Mouse (Mus musculus) MEL-GATA-1-ER (cell line): ENCODE measurements at regions not wholly inside any gene's neighbourhood (a gene's known extent, or its start where the extent isn't known, plus 50 kb on each side); places are given as distances from the start of the nearest gene placed in this dataset.

Experiments
- DNase-seq: peaks from one replicate; pipeline ENCODE4 v3.0.0-alpha.2; 2012; ENCODE audit warnings: low read depth; ENCODE audit errors: extremely low read depth

GRCm38 (mm10) chr8:26507611-26508070 is 388.3 kb downstream of the Gm45692 start:
- no peak for DNase-seq

GRCm38 (mm10) chr8:26509254-26509653 is 389.9 kb downstream of the Gm45692 start:
- DNase-seq = no peak

GRCm38 (mm10) chr8:26513001-26513400 is 393.7 kb downstream of the Gm45692 start:
- no peak for DNase-seq

DNA sequence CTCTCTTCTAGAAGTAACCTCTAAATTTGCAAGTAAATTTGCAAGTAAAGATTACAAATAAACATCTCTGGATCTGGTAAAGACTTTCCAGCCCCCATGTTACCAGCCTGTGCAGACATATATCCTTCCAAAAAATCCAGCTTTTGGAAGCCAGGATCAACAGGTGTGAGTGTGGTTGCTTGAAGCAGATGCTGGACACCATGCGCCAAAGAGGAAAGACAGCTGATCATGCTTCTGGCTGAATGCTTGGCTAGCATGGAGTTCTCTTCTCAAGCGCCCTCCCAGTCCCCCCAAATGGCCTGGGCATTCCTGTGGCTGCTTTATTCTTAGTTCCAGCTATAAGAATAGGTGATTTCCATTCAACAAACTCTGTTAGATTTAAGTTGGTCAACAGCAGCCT is 404.9 kb downstream of the Gm45692 start:
- no peak for DNase-seq

DNA sequence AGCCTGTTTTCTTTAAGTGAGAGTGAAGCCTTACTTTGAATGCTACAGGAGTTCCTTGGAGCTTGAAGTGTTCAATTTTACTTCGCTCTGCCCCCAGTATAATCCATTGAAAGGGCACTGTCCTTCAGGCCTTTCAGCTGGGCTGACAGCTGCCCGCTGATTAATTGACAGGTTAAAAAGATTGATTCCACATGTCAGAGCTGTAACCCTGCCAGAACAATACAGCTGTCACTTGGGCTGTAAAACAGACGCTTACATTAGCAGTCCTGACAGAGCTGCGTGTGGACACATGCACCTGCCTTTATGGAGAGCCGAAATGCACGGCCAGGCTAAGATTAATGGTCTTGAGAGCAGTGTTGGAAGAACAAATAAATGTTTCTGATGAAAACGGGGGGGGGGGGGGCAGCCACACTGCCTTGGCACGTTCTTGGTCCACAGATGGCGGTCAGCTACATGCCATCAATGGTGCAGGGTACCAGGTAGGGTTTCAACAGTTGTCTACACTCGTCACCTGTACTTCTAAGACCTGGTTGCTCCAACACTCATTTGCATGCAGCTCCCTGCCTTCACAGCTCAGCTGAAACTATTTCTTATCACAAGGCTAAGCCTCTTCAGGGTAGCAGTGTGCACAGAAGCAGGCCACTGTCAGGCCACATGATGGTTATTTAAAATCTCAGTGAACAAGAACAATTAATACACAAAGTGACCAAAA is 407.3 kb downstream of the Gm45692 start:
- no peak for DNase-seq

- DNase-seq = no peak
Measured at GRCm38 (mm10) chr8:26527186-26527580, 407.8 kb downstream of the Gm45692 start.

DNA sequence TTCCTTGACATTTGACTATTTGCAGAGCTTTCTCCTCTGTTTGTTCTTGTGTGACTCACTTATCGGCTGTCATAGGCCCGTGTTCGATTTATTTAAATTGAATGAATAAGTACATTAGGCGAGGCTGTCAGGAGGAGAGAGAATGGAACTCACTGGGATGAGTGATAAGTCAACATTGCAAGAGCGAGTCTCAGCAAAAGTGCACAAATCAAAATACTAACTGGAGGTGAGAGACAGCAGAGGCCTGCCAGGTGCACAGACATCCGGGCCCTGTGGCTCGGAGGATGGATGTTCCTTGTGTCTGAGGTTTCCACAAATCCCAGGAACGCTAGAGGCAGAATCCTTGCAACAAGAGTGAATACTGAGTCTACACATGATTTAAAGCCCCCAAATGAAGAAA is 410.6 kb downstream of the Gm45692 start:
- DNase-seq = no peak

DNA sequence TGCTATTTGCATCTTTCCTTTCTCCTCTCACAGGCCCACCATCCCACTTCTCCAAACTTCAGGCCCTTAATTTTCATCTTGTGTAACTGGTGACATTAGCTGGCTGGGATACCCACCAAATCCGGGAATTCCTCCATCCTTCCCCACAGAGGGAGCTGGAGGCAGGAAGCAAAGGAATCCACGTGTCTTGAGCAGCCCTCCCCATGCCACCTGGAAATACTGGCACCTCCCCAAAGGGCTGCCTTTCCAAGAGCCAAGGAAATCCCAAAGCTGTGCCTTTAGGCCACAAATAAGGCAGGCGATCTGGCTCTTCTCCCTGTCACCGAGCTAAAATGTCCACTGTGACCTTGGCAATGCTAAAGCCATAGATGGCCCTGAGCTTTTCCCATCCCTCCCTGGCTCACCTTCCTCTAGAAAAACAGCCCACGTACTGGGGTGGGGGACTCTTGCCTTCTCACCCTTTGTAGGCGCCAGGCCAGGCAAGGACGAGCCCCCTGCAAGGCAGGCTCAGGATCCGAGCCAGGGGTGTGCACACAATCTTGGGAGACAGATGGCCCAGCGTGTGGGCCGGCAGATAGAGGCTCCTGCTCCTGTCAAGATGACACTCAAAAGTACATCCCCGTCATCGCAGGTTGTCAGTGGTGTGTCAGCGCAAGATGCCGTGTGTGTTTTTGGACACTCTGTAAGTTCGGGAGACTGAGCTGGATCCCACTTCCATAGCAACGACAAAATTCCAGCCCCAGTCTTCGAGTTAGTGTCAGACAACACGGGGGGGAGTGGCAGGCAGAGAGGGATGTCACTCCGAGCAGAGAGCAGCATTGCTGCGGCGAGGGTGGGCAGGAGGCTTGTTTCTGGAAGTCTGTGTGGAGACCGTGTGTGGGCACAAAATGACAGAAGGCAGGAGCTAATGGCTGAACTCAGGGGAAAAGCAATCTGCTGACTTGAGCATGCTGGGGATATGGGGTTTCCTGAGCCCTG is 414.4 kb downstream of the Gm45692 start:
- DNase-seq = no peak

DNA sequence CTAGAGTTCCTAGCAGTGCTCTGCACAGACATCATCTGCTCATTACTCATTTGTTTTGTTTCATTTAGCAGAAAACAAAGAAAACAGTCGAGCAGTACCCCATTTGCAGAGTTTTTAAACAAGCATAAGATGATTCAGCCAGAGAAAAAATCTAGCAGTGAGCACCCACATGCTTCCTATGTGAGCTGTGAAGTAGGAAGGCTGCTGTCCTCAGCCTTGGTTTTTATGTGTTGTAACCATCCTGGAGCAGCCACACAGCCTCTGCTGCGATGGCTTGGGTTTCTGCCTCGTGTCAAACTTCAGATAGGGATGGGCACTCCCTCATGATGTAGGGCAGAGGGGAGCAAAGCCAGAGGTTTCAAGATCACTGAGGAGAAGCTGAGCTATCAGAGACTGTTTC is 416.5 kb downstream of the Gm45692 start:
- no peak for DNase-seq

- no peak for DNase-seq
Measured at GRCm38 (mm10) chr8:26553691-26554090, 423.4 kb upstream of the Zfp703 start.

GRCm38 (mm10) chr8:26559196-26559595 is 417.9 kb upstream of the Zfp703 start:
- no peak for DNase-seq

DNA sequence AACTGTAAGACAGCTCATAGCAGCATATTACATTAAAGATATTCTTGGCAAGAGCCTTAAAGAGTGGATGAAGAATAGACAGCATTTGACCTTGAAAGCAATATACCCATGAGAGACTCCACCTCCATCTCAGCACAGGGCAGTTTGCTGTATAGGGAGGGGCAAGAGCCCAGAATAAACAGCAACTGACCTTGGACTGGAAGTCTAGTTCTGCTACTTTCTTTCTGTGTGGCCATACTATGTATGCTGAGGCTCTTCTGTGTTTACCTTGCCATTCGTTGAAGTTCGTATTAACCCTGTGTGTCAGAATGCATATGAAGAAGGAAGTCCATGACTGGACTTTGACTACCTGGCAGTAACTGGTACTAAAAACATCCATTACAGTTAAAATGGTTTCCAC is 414.0 kb upstream of the Zfp703 start:
- no peak for DNase-seq

GRCm38 (mm10) chr8:26564254-26564653 is 412.9 kb upstream of the Zfp703 start:
- no peak for DNase-seq

- no peak for DNase-seq
Measured at GRCm38 (mm10) chr8:26568423-26569060, 408.6 kb upstream of the Zfp703 start.

DNA sequence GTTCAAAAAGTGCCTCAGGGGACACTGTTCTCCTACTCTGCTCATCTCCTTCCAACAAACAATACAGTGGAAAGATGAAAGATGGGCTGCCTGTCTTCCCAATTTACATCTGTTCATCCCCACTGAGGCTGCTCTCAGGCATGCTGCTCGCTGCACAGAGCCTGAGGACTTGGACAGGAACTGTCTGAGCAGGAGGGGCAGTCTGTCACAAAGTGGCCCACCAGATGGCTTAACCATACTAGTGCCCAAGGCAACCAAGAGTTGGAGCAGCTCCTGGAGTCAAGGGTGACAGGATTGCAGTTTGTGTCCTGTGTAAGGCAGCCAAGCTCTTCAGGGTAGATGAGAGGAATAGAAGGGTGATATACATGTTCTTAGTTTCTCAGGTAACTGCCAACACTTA is 388.3 kb upstream of the Zfp703 start:
- DNase-seq = no peak

DNA sequence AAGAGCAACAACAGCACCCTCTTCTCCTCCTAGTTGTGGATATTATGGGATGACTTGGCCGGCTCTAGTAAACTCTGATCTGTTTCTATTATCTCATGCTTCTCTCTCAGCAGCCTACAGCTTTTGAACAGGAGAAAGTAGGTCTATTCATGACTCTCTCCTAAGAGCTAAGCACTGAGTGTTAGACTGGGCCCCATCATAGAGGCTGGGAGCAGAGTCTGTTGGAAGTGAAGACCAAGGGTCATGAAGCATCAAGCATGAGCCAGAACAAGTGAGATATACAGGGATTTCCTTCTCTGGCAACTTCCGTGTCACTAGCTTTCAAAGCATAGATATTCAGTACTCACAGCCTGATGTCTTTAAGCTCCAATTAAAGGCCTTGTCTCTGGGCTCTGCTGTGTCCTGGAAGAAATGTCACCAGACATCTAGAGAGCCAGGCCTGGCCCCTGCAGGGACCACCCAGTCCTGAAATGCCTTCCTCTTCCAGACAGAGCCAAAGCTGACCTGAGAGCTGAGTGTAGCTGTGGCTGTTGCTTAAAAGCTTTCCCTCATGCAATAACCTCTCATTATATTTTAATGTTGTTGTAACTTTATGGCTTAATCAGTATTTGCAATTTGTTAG is 386.4 kb upstream of the Zfp703 start:
- no peak for DNase-seq

- DNase-seq = no peak
Measured at GRCm38 (mm10) chr8:26591266-26591665, 385.9 kb upstream of the Zfp703 start.

DNA sequence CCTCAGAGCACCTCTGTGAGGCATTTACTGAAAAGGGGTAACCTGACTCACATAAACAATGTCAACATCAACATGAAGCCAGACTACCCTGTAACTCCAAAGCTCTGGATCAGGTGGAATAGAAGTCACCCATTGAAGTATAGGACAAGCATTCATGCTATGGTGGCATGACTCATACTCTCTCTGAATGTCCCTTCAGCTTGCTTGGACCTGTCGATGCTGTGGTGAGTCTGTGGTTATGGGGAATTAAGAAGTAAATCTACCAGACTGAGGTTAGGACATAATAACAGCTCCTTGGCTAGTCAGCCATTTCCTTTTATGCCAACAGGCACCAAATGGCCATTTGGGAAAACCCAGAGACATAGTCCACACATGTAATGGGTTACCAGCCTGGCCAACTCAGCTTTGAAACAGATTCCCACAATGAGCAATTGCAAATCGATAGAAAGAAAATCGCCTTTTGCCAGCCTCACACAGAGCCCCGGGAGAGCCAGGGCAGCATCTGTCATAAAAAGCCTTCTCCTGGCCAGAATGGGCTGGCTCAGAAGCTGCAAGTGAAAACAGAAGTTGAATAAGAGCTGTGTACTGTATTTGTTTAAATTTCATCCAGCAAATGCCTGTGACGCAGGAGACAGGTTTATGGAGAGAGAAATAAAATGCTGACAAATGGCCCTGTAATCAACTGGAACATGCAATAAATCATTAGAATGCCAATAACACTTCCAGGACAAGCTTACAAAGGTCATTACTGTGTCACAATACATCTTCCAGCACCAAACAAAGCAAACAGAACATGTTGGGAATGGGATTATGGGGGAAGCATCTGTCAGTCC is 383.4 kb upstream of the Zfp703 start:
- DNase-seq = no peak

DNA sequence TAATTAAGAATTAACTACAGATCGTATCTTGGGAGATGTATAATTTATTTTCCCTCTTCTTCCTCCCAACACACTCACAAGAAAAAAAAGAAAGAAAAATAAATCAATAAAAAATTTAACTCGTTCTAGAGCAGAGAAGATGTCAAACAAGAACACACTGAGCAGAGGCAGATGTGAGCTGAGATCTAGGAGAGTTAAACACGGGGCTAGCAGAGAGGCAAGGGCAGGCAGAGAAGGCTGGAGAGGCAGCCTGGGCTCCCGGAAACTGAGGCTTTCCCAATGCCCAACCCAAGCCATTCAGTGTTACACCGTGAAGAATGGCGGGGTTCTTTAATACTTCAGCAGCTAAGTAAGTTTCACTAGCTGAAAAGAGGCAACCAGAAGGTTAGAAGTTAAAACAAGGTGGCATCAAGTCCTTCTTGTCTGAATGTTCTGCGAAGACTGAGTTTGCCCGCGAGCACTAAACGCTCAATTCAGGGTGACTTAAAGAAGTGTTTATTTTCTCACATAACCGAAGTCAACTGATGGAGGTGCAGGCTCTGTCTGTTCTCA is 382.7 kb upstream of the Zfp703 start:
- DNase-seq = no peak

DNA sequence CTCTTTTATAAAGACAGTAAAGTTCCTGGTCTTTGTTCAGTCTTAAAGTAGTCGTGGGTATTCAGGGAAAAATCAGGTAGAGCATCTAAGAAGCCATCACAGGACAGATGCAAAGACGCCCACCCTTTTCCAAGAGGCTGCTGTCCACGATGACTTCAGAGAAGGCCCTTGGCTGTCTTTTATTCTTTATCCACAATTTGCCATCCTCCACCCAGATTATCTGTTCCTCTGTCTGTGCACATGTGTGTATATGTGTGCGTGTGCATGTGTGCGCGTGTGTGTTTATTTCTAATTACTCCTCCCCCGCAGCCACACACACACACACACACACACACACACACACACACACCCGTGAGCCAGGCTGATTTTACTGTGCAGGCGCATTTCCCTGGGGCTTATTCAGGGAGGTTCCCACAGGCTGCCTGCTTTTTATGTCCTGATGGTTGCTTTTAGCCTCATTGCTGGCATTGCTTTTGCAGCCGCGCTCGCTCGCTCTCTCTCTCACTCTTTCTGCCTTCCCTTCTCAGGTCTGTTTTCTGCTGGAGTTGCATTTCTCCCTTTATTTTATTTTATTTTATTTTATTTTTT is 381.6 kb upstream of the Zfp703 start:
- no peak for DNase-seq
